Mouse (Mus musculus) lung, postnatal 0 days (tissue): ENCODE results near the gene Slc38a1. TPM values are rescaled to one million over a fixed set of nuclear protein-coding genes. Genes with fewer than 3 reads are reported as not detected.

Experiments
- ATAC-seq: fragments of 200-750 bp; cut with Nextera tagmentation; 2 replicates; pipeline ENCODE4 v1.8.0; 2017; ENCODE audit warnings: moderate library complexity
- DNase-seq: peaks from one replicate; pipeline ENCODE4 v3.0.0-alpha.2; 2016; ENCODE audit warnings: low spot score
- H3K27ac ChIP-seq: fragments of 300-500 bp; sonication (generic); 2 replicates; pipeline ENCODE4 v1.5.1; 2014; ENCODE audit warnings: antibody characterized with exemption, mild to moderate bottlenecking, low read length, mixed read lengths
- H3K27me3 ChIP-seq: fragments of 300-500 bp; sonication (generic); replicated peaks from 2 replicates; pipeline ENCODE4 v1.6.1; 2014; ENCODE audit warnings: low read length, mixed read lengths; ENCODE audit not compliant: insufficient read depth
- H3K36me3 ChIP-seq: fragments of 300-500 bp; sonication (generic); 2 replicates; pipeline ENCODE4 v1.6.1; 2014; ENCODE audit warnings: low read length, mixed read lengths; ENCODE audit not compliant: insufficient read depth
- H3K4me1 ChIP-seq: fragments of 300-500 bp; sonication (generic); 2 replicates; pipeline ENCODE4 v1.6.1; 2014; ENCODE audit warnings: antibody characterized with exemption, low read depth, low read length, mixed read lengths; ENCODE audit not compliant: insufficient read depth
- H3K4me2 ChIP-seq: fragments of 300-500 bp; sonication (generic); replicated peaks from 2 replicates; pipeline ENCODE4 v1.6.1; 2014; ENCODE audit warnings: low read depth, mild to moderate bottlenecking, low read length, moderate library complexity, mixed read lengths
- H3K4me3 ChIP-seq: fragments of 300-500 bp; sonication (generic); 2 replicates; pipeline ENCODE4 v1.5.1; 2014; ENCODE audit warnings: low read depth, low read length
- H3K9ac ChIP-seq: fragments of 300-500 bp; sonication (generic); replicated peaks from 2 replicates; pipeline ENCODE4 v1.6.1; 2014; ENCODE audit warnings: low read depth, mild to moderate bottlenecking
- H3K9me3 ChIP-seq: fragments of 300-500 bp; sonication (generic); 2 replicates; pipeline ENCODE4 v1.6.1; 2016; ENCODE audit warnings: low read length, mixed read lengths
- CTCF ChIP-seq: IDR thresholded peaks from 2 replicates; pipeline ENCODE4 v1.5.1; 2016; ENCODE audit warnings: antibody characterized with exemption, mild to moderate bottlenecking
- EP300 ChIP-seq: IDR thresholded peaks from 2 replicates; pipeline ENCODE4 v1.6.1; 2016; ENCODE audit warnings: antibody characterized with exemption, mild to moderate bottlenecking, control low read depth
- WGBS: fragments of 180-500 bp; shearing (Covaris S2); extraction: QIAGEN DNeasy Blood & Tissue Kit; methylation state at CpG from one replicate; pipeline ENCODE4 v1.1.7; 2014; 5-methylcytosine and 5-hydroxymethylcytosine counted together
- polyA plus RNA-seq: library from polyadenylated mRNA; unstranded; fragments of >200 nt; fragmentation: Nextera tagmentation; extraction: Ambion mirVana; gene quantifications from 2 replicates; pipeline ENCODE4 v1.2.1, GENCODE M21; 2015

Slc38a1 gene
- polyA plus RNA-seq, 1 experiment from 2014 or later = 13.5 TPM

- H3K4me1 ChIP-seq = no peaks in the 10 kb centered on the region
- H3K4me3 ChIP-seq = peak overlapping the region; percentile 65
- no peak overlapping the region for H3K9ac ChIP-seq
- ATAC-seq (no peak), DNase-seq (peak; percentile 49)
- no peak for TF ChIP-seq EP300
- TF ChIP-seq CTCF = no peak
- no peak overlapping the region for H3K27ac ChIP-seq
- peak overlapping the region; percentile 97 for H3K4me2 ChIP-seq
- H3K9me3 ChIP-seq = no peaks in the 10 kb centered on the region
- no peaks in the 10 kb centered on the region for H3K36me3 ChIP-seq
- H3K27me3 ChIP-seq = no peaks in the 10 kb centered on the region
- WGBS = 20% methylated on average over 16 of the region's 16 CpGs
These were observed 2.3 kb downstream of the Slc38a1 start for GRCm38 (mm10) chr15:96640291-96640985.

GRCm38 (mm10) chr15:96639630-96640029, 3.1 kb downstream of the Slc38a1 start:
- 61% methylated on average over 8 of the region's 8 CpGs for WGBS
- H3K4me1 ChIP-seq = no peaks in the 10 kb centered on the region
- TF ChIP-seq CTCF (no peak), EP300 (no peak)
- H3K27ac ChIP-seq = no peak overlapping the region
- no peaks in the 10 kb centered on the region for H3K36me3 ChIP-seq
- no peak overlapping the region for H3K9ac ChIP-seq
- DNase-seq (no peak), ATAC-seq (no peak)
- 0 out of 2 replicates have a peak overlapping the region, but pooled peaks have one; percentile 12 for H3K4me2 ChIP-seq
- no peak overlapping the region for H3K4me3 ChIP-seq
- no peaks in the 10 kb centered on the region for H3K27me3 ChIP-seq
- H3K9me3 ChIP-seq = no peaks in the 10 kb centered on the region

- H3K36me3 ChIP-seq = no peaks in the 10 kb centered on the region
- H3K4me3 ChIP-seq = no peak overlapping the region
- WGBS = 62% methylated on average over 2 of the region's 2 CpGs
- no peaks in the 10 kb centered on the region for H3K27me3 ChIP-seq
- H3K4me1 ChIP-seq = no peaks in the 10 kb centered on the region
- no peak overlapping the region for H3K4me2 ChIP-seq
- no peak overlapping the region for H3K27ac ChIP-seq
- ATAC-seq (no peak), DNase-seq (no peak)
- H3K9me3 ChIP-seq = no peaks in the 10 kb centered on the region
- no peak for TF ChIP-seq EP300
- TF ChIP-seq CTCF = no peak
- H3K9ac ChIP-seq = no peak overlapping the region
These were observed 4.1 kb downstream of the Slc38a1 start for GRCm38 (mm10) chr15:96638656-96639055.

- no peak for ATAC-seq
- H3K27ac ChIP-seq = no peak overlapping the region
- no peak overlapping the region for H3K4me3 ChIP-seq
- H3K9ac ChIP-seq = no peak overlapping the region
- H3K9me3 ChIP-seq = no peaks in the 10 kb centered on the region
- H3K4me1 ChIP-seq = no peaks in the 10 kb centered on the region
- 50% methylated on average over 10 of the region's 10 CpGs for WGBS
- peak; percentile 56 for DNase-seq
- H3K4me2 ChIP-seq = no peak overlapping the region
- no peak for TF ChIP-seq EP300
- no peak for TF ChIP-seq CTCF
- no peaks in the 10 kb centered on the region for H3K27me3 ChIP-seq
- no peaks in the 10 kb centered on the region for H3K36me3 ChIP-seq
These were observed 4.5 kb downstream of the Slc38a1 start for GRCm38 (mm10) chr15:96638173-96638572.

GRCm38 (mm10) chr15:96634670-96635405, 7.9 kb downstream of the Slc38a1 start:
- H3K4me1 ChIP-seq = no peaks in the 10 kb centered on the region
- H3K27me3 ChIP-seq = no peaks in the 10 kb centered on the region
- H3K4me3 ChIP-seq = no peak overlapping the region
- H3K9ac ChIP-seq = no peak overlapping the region
- WGBS = 70% methylated on average over 19 of the region's 19 CpGs
- H3K36me3 ChIP-seq = no peaks in the 10 kb centered on the region
- no peak for ATAC-seq
- H3K9me3 ChIP-seq = no peaks in the 10 kb centered on the region
- TF ChIP-seq CTCF (no peak), EP300 (no peak)
- no peak overlapping the region for H3K27ac ChIP-seq
- peak; percentile 36 for DNase-seq
- H3K4me2 ChIP-seq = no peak overlapping the region

- Histone ChIP-seq H3K4me3 (no peak overlapping the region), H3K9me3 (no peaks in the 10 kb centered on the region), H3K4me1 (no peaks in the 10 kb centered on the region), H3K27ac (no peak overlapping the region), H3K9ac (no peak overlapping the region), H3K27me3 (no peaks in the 10 kb centered on the region), H3K4me2 (no peak overlapping the region), H3K36me3 (no peaks in the 10 kb centered on the region)
- WGBS = 97% methylated on average over 5 of the region's 5 CpGs
- ATAC-seq (no peak), DNase-seq (no peak)
- TF ChIP-seq CTCF (0 out of 2 replicates have a peak, but pooled peaks have one; percentile 12), EP300 (no peak)
These were observed 10.5 kb downstream of the Slc38a1 start for GRCm38 (mm10) chr15:96632201-96632600.
